Mouse (Mus musculus): Measurements from ENCODE around the gene Il12rb1.

Il12rb1 gene

DNA sequence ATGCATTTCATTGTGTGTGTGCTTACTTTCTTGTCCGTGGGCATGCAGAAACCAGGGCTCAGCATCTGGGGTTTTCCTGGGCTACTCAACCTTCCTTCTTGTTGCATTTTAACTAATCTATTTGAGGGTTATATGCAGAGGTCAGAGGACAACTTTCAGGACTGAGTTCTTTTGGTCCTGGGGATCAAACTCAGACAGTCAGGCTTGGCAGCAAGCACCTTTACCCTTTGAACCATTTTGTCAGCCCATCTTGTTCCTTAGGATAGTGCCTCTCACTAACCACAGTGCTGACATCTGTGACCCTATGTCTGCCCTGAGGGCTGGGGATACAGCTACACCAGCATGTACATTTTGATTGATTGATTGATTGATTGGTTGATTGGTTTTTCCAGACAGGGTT is 19.5 kb downstream of the Il12rb1 start:
- DNase-seq (ENCODE audit: low read depth) = no peak

DNA sequence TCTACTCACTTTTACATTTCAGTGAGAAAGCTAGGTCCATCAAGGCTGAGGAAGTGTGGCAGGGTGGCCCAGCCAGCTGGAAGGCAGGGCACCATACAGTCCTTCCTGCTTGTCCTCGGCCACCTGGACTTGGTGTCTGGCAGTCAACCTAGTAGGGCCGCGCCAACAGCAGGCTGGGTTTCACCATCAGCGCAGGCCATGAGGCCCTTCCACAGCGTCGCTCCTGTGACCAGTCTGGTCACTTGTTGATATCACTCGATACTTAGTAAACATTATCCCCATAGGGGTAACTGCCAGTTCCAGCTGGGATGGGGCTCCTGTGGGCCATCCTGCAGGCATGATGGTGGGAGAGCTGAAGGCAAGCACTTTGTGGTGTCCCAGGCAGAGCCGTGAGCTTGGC is 23.3 kb downstream of the Il12rb1 start:
- DNase-seq (ENCODE audit: low read depth) = no peak

DNA sequence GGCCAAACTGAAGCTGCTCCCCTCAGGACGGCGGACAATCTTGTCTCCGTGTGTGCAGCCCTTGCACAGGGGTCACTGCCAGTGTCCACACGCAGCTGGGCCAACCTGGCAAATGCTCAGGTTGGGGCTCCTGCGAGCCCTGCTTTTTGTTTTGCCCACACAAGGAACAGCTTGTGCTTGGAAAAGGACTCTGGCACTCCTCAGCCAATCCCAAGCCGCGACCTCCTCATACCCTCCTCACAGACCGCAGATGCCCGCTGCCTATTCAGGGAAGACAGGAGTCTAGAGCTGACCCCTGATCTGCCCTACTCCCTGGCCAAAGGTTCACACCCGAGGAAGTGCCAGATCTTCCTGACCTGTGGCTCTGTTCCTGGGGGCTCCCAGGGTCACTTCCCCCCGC is 24.1 kb downstream of the Il12rb1 start:
- DNase-seq (ENCODE audit: low read depth) = no peak

DNA sequence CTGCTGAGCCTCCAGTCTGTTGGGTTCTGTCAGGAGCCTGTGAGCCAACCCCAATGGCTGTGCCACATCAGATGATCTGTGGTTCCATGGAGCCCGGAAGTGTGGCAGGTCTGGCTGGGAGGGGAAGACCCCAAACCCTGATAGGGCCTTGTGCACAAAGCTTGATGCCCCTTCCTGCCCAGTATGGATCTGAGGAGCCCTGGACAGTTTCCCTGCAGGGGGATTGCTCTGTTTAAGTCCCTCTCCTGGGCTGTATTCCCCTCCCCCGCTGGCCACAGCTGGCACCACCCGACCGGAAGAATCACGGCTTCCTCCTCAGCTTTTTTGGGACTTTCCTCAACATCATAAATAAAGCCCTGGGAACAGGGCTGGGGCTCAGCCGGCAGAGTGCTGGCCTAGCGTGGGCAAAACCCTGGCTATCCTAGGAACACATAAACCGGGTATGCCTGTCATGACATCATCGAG is 24.8 kb downstream of the Il12rb1 start:
- DNase-seq (ENCODE audit: low read depth) = no peak

DNA sequence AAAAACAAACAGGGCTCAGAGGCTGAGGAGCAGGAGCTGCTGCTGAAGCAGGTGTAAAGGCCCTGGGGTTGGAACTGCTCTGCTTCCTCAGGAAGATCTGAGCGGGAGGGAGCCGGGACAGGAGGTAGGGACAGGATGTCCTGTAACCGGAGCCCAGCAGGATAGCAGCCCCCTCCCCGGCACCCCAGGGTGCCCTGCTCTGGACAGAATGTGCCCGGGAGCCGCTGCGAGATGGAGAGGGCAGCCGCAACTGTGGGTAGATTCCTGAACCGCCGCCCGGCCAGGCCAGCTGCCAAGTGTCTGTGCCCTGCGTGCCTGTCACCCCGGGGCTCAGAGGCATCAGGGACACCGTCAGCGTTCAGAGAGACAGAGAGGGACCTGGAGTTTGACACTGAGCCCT is 25.3 kb downstream of the Il12rb1 start:
- no peak for DNase-seq (ENCODE audit: low read depth)

DNA sequence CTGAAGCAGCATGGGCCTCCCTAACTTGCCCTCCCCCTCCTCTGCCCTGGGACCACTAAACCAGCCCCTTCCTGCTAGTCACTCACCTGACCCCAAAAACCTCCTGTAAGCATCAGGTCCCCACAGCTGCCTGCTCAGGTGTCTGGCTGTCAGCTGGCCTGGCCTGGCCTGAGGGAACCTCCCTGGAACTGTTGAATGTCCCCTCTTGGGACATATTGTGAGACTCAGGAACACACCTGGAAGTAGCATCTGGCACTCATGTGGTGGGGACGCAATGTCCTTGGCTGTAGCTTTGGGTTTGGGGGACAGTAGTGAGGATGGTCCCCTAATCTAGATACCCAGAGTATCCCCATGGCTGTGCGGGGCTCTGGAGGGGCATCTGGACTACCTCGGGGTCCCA is 25.8 kb downstream of the Il12rb1 start:
- DNase-seq (ENCODE audit: low read depth) = no peak

DNA sequence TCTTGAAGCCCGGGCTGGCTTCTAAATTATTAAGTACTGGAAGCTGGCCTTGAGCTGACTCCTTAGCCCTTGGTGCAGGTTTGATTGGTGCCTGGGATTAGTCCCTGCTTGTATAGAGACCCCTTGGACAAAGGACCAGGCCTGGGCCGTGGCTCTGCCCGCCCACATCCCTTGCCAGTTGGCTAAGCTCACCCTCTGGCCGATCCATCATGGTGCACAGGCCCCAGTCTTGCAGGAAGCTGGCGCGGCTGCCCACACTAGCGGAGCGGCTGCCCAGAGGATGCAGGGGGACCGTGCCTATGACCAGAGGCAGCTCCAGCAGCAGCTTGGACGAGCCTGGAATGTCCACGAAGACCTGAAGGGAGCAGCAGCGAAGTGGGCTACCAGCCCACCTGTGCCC is 28.4 kb downstream of the Il12rb1 start:
- no peak for DNase-seq (ENCODE audit: low read depth)

GRCm38 (mm10) chr8:70838654-70839407 is 30.6 kb downstream of the Il12rb1 start:
- no peak for DNase-seq (ENCODE audit: low read depth)

DNA sequence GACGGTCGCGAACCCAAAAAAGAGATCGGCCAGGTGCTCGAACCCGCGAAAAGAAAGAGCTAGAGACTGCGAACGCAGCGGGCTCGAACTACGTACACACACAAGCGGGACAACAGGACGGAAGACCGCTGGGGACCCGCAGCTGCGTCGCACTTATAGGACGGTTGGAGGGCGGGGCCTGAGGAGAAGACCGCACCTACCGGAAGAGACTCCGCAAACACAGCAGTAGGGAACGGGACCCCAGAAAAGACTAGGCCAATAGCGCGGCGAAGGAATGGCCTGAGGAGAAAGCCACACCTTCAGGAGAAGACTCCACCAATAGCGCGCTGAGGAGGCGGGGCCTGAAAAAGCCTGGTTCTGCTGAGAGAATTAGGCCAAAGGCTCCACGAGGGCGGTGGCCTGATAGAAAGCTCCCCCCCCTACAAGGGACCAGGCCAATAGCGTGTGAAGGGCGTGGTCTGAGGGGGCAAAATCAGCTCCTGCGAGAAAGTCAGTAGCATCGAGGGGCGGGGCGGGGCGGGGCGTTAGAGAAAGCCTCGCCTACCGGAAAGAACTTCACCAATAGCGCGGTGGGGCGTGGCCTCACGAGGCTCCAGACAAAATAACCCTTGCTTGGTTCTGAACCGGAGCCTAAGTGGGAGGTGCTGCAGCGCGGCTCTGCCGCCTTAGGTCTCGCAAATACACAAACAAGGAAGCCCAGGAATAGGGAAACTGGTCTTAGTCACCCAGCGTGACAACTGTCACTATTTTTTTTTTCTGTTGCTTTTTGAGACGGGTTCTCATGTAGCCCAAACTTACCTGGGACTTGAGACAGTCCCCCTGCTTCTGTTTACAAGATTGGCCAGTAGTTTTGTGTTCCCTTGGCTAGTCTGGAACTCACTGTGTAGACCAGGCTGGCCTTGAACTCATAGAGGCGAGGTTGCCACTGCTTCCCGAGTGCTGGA is 31.4 kb downstream of the Il12rb1 start, which contains the start of gene Arrdc2:
Gene Arrdc2, minus strand, starts transcription at position 313 of the 944 bp plus-strand sequence.
- peak; percentile 100 for DNase-seq (ENCODE audit: low read depth)

DNA sequence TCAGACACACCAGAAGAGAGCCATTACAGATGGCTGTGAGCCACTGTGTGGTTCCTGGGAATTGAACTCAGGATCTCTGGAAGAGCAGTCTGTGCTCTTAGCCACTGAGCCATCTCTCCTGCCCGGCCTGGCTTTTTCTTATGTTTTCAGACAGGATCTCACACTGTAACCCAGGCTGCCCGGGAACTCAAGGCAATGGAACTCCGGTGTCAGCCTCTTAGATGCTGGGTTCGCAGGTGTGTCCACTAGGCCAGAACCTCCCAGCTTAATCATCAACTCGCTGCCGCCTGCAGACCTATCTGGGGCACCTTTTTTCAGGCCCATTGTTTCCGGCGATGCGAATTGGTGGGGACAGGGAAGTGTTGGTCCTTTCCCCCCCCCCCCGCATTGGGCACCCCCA is 32.3 kb downstream of the Il12rb1 start:
- no peak for DNase-seq (ENCODE audit: low read depth)

- DNase-seq (ENCODE audit: low read depth) = peak; percentile 50
Measured at GRCm38 (mm10) chr8:70841147-70842072, 33.2 kb downstream of the Il12rb1 start.

DNA sequence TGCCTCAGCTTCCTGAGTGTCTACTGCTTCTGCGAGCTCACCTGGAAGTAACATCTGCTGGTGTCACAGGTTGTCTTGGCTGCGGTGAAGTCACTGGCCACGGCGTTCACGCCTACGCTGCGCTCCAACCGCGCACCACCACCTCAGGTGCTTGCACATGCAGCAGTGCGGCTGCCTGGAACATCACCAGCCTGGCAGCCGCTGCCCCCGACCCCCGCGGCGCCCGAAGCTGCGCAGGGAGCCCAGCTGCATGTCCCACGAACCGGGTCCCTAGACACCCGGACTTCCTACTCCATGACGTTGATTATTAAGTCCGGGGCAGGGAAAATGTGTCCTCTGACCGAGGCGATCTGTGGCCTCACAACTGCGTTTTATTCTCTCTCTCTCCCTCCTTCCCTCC is 34.2 kb downstream of the Il12rb1 start:
- no peak for DNase-seq (ENCODE audit: low read depth)

- no peak for DNase-seq (ENCODE audit: low read depth)
Measured at GRCm38 (mm10) chr8:70843214-70843773, 35.0 kb downstream of the Il12rb1 start.

DNA sequence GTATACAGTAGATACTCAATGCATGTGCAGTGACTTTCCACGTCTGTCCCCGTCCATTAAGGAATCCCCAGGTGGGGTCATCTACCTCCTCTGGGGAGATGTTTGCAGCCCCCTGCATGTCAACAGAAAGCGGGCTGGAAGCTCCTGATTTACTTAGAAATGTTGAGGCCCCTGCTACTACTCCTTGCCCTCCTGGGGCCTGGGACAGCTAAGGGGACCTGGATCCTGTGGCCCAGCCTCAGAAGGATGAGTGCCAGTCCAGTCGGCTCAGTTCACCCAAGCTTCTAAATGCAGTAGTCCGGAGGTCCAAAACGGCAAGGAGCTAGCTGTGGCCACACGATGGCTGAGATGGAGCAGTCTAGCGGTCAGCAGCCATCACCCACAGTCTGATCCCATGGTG is 35.7 kb downstream of the Il12rb1 start:
- no peak for DNase-seq (ENCODE audit: low read depth)

DNA sequence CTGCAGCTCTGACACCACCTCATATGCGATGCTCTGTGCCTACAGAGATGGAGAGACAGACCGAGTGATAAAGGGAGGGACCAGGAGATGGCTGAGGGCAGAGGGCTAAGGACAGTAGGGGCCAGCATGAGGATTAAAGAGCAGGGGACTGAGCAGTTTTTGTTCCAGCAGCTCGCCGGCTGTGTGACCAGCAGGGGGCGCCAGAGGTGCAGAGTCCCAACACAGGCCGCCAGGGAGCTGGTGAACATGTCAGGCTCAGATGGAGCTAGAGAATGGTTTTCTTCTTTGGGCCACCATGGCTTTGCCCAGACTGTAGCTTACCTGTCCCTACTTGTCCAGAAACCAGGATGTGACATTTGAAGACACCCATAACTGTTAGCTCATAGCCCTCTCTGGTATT is 36.3 kb downstream of the Il12rb1 start:
- no peak for DNase-seq (ENCODE audit: low read depth)

DNA sequence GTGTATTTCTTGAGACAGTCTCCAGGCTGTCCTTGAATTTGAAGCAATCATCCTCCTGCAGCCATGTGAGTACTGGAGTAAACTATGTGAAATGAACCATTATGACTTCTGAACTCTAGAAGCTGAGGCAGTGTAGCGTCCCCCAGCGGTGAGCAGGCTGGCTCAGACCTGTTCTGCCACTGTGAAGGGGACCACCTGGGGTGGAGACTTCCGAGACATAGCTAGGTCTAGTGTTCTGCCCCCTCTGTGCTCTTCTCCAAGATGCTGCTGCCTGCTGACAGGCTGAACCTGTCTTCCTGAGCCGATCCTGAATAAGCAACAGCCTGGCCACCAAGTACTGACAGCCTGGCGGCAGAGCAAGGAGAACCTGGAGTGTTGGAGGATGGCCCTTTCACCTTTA is 36.9 kb downstream of the Il12rb1 start:
- DNase-seq (ENCODE audit: low read depth) = no peak

- DNase-seq (ENCODE audit: low read depth) = no peak
Measured at GRCm38 (mm10) chr8:70846371-70847154, 38.3 kb downstream of the Il12rb1 start.

DNA sequence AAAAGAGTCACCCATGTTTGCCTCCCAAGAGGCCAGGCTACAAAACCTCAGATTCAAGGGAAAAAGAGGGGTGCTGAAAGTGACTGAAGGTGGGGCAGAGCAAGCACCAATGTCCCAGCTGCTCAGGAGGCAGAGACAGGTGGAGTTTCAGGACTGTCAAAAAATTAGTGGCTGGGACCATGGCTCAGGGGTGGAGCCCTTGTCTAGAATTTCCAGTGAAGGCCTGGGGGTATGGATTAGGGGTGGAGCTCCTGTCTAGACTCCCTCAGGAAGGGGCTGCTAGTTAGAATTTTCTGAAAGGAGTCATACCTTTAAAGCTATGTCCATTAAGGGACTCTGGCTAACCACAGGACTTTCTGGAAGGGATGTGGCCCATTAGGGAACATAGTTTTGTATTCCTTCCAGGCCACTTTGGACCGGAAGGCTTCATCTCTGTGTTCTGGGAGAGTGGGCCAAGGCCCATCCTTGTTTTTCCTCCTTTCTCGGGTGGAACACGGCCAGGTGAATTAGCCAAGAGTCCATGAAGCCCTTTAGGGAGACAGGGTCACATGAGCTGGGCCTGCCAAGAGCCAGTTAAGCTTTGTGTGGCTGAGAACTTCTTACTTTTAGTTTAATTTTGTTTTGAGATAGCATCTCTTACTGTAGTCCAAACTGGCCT is 41.2 kb downstream of the Il12rb1 start:
- DNase-seq (ENCODE audit: low read depth) = no peak

DNA sequence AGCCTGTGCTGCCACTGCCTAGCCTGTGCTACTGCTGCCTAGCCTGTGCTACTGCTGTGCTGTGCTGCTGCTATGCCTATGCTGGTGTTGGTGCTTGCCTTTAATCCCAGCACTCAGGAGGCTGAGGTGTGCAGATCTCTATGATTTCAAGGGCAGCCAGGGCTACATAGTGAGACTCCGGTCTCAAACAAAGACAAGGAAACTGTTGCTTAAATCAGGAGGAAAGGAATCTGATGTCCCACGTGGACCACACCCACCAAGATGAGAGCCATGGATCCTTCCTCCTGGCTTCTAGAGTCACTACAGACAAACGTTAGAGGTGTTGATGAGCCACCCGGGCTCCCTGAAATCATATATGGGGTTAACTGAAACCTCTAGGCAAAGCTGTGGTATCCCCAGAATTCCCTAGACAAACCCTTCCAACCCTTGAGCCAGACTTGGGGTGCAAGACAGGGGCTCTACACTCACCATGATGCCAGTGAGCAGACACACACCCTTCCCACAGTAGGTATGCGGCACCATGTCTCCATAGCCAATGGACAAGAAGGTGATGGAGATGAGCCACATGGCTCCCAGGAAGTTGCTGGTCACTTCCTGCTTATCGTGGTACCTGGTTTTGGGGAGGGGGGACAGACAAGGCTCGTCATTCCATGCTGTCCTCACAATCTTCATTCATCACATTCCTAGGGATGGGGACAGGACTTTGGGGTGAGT is 42.0 kb downstream of the Il12rb1 start:
- DNase-seq (ENCODE audit: low read depth) = no peak

DNA sequence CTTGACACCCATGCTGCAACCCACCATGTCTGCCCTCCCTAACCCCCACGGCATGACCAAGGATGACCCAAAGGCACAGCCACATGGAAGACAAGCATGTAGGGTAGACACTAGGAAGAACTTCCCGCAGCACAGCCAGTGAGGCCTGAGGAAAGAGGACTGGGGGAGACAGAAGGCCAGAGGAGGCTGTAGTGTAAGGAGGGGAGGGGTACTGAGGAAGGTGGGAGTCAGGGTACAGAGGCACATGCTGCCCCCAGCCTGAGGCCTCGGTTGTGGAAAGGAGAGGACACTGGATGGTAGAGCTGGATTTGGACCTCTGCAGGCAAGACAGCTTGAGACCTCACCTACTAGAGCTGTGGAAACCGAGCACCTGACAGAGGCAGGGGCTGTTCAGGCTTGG is 42.7 kb downstream of the Il12rb1 start:
- DNase-seq (ENCODE audit: low read depth) = no peak

Measured in fibroblast of lung, adult 2 months (primary cell).